Mouse (Mus musculus) layer of hippocampus, adult 11-12 months (tissue): Measurements from ENCODE around the gene Olfr1418.

Experiments
- DNase-seq: peaks from one replicate; pipeline ENCODE4 v3.0.0; 2022; ENCODE audit warnings: low spot score

The Olfr1418 gene

DNA sequence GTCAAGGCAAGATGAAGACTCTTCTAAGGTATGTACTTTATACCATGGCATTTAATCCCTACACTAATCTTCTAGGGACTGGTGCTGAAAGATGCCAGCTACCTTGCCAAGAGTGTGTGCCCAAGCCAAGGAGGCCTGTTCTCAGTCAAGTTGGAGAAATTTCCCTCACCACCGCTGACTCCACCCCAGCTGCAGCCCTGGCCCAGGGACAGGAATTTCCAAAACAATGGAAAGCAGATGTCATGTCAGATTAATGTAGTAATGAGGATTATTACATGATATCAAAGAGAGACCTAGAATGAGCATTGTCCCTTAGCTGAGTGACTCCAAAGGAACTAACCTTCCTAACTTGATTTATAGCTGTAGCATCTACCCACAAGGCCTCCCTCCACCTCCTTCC lies 50.0 kb downstream of the Olfr1418 start:
- DNase-seq: no peak

DNA sequence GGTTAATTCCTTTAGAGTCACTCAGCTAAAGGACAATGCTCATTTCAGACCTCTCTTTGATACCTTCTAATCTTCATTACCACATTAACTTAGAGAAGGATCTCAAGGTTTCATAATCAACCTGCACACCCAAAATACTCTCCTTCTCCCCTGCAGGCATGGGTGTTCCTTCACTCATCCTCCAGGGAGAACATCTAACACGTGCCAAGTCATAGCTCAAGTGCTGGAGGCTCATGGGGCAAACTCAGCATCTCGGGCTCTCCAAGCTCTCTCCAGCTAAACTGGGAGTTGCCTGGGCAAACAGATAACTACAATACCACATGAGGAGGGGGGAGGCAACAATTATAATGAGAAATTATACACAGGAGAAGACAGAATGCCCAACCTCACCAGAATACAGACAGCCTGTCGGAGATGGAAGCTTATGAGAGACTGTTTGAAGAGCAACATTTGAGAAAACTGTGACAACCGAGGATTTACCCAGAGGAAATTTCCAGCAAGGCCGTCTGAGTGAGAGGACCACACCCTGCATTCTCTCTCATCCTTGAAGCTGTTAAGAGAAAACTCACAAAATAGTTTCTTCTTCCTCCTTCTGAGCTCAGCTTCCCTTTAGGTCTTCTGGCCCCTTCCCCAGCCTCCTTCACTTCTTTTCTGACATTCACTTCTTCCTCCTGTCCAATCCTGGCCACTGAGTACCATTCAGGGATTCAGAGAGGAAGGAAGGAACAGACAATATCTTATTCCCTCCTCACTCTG lies 50.7 kb downstream of the Olfr1418 start:
- no peak for DNase-seq

DNA sequence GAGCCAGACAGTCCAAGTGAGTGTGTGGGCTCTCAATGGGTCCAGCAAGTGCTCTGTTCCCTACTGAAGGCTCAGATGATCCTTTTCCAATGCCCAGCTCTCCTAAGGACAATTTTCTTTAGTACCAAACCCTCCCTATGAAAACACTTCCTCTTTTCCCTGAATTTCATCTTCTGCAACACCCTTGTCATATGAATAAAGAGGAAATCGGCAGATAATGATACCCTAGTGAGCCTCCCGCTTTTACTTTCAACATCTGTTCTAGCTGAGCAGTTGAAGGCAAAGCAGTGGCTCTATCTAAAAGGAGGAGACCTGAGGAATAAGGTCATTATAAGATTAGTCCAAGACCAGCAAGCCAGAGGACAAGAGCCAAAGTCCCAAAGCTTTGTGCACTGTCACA lies 52.4 kb downstream of the Olfr1418 start:
- no peak for DNase-seq

DNA sequence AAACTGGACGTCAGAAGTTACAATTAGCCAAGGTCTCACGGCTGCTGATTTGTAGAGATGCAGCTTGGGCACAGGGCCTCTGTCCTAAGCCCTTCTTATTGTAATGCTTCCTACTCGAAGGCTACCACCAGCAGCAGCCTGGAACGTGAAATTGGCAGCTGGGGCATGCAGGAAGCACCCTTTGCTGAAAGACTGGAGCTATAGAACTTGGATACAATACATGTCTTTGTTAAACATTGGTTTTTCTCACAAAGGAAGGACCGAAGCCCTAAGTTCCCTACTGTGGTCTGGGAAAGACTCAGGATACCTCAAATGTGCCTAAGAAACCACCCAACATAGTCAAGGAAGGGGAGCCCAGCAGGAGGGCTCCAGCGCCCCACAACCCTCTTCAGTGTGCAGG lies 53.0 kb downstream of the Olfr1418 start:
- no peak for DNase-seq

DNA sequence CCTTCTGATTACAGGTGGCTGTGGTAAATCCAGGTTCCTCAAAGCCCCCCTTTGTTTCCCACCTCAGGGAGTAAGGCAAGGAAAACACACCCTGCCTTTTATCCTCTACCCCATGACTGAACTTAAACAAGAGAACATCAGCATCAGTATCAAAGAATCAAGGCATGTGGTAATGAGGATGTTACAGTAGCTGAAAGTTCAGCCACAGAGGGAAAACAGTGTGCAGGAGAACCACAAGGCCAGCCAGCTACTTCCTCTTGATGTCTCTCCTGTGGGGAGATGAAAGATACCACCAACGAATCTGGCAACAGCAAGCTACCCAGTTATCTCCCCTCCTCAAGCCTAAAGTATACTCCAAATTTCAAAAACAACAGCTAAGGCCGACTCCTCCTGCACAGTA lies 53.6 kb downstream of the Olfr1418 start:
- no peak for DNase-seq

DNA sequence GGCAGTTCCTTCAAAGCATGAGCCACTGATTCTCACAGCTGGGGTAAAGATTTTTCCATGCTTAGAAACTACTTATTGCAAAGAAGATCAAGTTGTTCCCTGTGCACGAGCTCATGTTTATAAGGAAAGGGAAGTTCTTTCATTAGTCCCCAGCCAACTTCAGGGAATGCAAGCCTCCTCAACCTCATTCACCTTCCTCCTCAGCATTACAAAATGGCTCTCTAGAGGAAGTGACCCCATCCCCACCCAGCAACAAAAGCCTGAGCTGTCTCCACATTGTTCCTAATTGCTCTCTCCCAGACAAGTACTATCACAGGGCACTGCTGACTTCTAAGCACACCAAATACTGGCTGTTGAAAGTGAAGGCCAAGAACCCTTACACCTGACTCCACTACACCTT lies 56.4 kb downstream of the Olfr1418 start:
- no peak for DNase-seq
